Mouse (Mus musculus) hindbrain, embryonic 13.5 days (tissue): ENCODE data around the gene Lgr6. TPM values are rescaled to one million over a fixed set of nuclear protein-coding genes. Genes with fewer than 3 reads are reported as not detected.

Source experiments
- ATAC-seq: fragments of 200-750 bp; cut with Nextera tagmentation; 2 replicates; pipeline ENCODE4 v1.8.0; 2017; ENCODE audit warnings: moderate TSS enrichment; ENCODE audit not compliant: low FRiP score
- H3K27ac ChIP-seq: fragments of 300-500 bp; sonication (generic); 2 replicates; pipeline ENCODE4 v1.5.1; 2015; ENCODE audit warnings: inconsistent platforms, mild to moderate bottlenecking, moderate library complexity
- H3K27me3 ChIP-seq: fragments of 300-500 bp; sonication (generic); 2 replicates; pipeline ENCODE4 v1.6.1; 2015; ENCODE audit warnings: mild to moderate bottlenecking, inconsistent platforms
- H3K36me3 ChIP-seq: fragments of 300-500 bp; sonication (generic); 2 replicates; pipeline ENCODE4 v1.6.1; 2015; ENCODE audit warnings: mild to moderate bottlenecking, inconsistent platforms
- H3K4me1 ChIP-seq: fragments of 300-500 bp; sonication (generic); replicated peaks from 2 replicates; pipeline ENCODE4 v1.6.1; 2015; ENCODE audit warnings: inconsistent platforms
- H3K4me2 ChIP-seq: fragments of 300-500 bp; sonication (generic); 2 replicates; pipeline ENCODE4 v1.6.1; 2015; ENCODE audit warnings: inconsistent platforms, mild to moderate bottlenecking, moderate library complexity
- H3K4me3 ChIP-seq: fragments of 300-500 bp; sonication (generic); 2 replicates; pipeline ENCODE4 v1.5.1; 2015; ENCODE audit warnings: mild to moderate bottlenecking, inconsistent platforms
- H3K9ac ChIP-seq: fragments of 300-500 bp; sonication (generic); 2 replicates; pipeline ENCODE4 v1.6.1; 2015; ENCODE audit warnings: mild to moderate bottlenecking, inconsistent platforms
- H3K9me3 ChIP-seq: fragments of 300-500 bp; sonication (generic); 2 replicates; pipeline ENCODE4 v1.6.1; 2016; ENCODE audit warnings: inconsistent platforms
- WGBS: fragments of 180-500 bp; shearing (Covaris S2); methylation state at CpG from one replicate; pipeline ENCODE4 v1.1.7; 2015; 5-methylcytosine and 5-hydroxymethylcytosine counted together
- polyA plus RNA-seq: library from polyadenylated mRNA; unstranded; fragments of >200 nt; fragmentation: Nextera tagmentation; extraction: Ambion mirVana; gene quantifications from 2 replicates; pipeline ENCODE4 v1.2.1, GENCODE M21; 2015

Gene Lgr6
- polyA plus RNA-seq, 1 experiment from 2014 or later: 0.92 TPM

DNA sequence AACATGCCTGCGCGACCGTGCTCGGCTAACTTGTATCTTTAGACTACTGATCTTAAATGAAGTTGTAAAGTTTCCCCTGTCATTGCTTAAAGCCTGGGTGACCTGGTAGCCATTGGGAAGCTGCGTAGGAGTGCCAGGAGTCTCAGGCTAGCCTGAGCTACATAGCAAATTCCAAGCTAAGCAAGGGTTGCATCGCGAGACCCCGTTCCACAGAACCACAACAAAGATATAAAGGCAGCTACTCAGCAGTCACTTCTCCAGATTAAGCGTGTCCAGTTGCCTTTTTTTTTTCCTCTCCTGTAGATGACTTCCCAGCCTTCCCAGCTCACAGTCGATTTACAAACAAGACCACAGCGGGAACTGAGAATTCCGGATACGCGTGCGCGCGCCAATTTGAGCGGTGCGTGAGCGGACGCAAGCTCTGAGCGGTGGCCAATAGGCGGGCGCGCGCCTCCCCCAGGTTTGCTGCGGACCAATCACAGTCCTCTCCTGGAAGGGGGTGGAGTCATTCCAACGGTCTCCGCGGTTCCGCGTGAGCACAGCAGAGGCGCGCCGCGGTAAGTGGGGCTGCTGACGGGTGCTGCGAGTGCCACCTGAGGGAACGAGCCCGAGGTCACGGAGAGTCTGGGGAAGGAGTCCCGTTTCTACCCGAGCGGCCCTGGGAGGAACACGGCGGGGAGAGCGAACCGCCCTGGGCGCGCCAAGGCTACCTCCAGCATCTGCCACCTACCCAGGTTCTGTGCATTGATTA, 142.8 kb downstream of the Lgr6 start, which contains the start of gene Ube2t:
TSS of gene Ube2t (plus strand) at position 513 of the 751 bp plus-strand sequence.
- H3K27me3 ChIP-seq: peaks cover 7% of the 10 kb centered on the region; the same call in 1 of the 2 replicates
- ATAC-seq: peak; percentile 100
- no peaks in the 10 kb centered on the region for H3K9me3 ChIP-seq
- H3K27ac ChIP-seq: no peak within 1 kb of the TSS
- WGBS: 2% methylated on average over 50 of the region's 50 CpGs
- H3K9ac ChIP-seq: peak within 1 kb of the TSS; percentile 73
- H3K4me1 ChIP-seq: peaks cover 12% of the 10 kb centered on the region
- H3K4me2 ChIP-seq: peak within 1 kb of the TSS; percentile 69
- H3K36me3 ChIP-seq: no peaks in the 10 kb centered on the region
- H3K4me3 ChIP-seq: peak within 1 kb of the TSS; percentile 65

DNA sequence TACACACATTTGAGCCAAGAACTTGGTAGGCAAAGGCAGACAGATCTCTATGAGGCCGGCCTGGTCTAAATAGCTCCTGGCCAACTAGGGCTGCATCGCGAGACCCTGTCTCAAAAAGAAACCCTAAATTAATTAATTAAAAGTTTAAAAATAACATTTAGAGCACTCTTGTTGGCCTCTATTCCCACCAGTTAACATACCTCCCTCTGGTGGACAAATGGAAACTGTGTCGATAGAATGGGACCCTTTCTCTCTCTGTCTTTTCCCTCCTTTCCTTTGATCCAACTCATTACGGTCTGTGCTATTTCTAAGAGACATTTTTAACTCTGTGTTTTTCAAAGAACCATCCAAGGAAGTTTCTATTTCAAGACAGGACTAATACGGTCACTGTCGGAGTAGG, 144.4 kb downstream of the Lgr6 start:
- H3K4me1 ChIP-seq: peaks cover 12% of the 10 kb centered on the region
- H3K9ac ChIP-seq: no peak overlapping the region
- H3K4me3 ChIP-seq: no peak overlapping the region
- WGBS: 67% methylated on average over 7 of the region's 7 CpGs
- ATAC-seq: no peak
- no peak overlapping the region for H3K27ac ChIP-seq
- no peaks in the 10 kb centered on the region for H3K36me3 ChIP-seq
- H3K9me3 ChIP-seq: no peaks in the 10 kb centered on the region
- H3K27me3 ChIP-seq: peaks cover 7% of the 10 kb centered on the region; the same call in 1 of the 2 replicates
- no peak overlapping the region for H3K4me2 ChIP-seq

DNA sequence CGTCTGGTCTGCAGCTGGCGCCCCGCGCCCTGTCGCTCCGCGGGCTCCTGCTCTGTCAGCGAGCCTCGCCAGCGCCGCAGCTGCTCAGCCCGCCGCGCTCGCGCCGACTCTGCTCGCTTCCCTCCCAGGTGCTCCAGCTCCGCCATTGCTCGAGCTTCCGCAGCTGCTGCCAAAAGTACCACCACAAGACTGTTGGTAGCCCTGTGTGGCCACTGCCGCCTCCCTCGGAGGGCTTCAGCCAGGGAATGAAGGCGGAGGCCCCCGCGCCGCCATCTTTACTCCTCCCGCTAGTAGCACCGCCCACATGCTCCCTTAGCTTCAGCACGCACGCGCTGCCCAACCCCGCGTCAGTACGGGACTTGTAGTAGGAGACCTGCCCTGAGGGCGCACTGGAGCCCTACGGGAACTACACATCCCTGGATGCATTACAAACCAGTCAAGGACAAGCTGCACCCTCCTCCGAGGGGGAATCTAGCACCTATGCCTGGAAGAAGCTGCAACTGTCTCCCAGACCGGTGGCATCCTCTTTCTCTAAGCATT, 149.4 kb downstream of the Lgr6 start, which contains the start of gene Ppp1r12b:
TSS of gene Ppp1r12b (minus strand) at position 306 of the 540 bp plus-strand sequence.
- peak; percentile 99 for ATAC-seq
- peak within 1 kb of the TSS; percentile 94 for H3K27ac ChIP-seq
- no peaks in the 10 kb centered on the region for H3K27me3 ChIP-seq
- peak within 1 kb of the TSS; percentile 79 for H3K4me2 ChIP-seq
- H3K9me3 ChIP-seq: no peaks in the 10 kb centered on the region
- H3K36me3 ChIP-seq: no peaks in the 10 kb centered on the region
- under 1% methylated on average over 39 of the region's 39 CpGs for WGBS
- H3K9ac ChIP-seq: peak within 1 kb of the TSS; percentile 87
- H3K4me3 ChIP-seq: peak within 1 kb of the TSS; percentile 82
- peaks cover 14% of the 10 kb centered on the region for H3K4me1 ChIP-seq

DNA sequence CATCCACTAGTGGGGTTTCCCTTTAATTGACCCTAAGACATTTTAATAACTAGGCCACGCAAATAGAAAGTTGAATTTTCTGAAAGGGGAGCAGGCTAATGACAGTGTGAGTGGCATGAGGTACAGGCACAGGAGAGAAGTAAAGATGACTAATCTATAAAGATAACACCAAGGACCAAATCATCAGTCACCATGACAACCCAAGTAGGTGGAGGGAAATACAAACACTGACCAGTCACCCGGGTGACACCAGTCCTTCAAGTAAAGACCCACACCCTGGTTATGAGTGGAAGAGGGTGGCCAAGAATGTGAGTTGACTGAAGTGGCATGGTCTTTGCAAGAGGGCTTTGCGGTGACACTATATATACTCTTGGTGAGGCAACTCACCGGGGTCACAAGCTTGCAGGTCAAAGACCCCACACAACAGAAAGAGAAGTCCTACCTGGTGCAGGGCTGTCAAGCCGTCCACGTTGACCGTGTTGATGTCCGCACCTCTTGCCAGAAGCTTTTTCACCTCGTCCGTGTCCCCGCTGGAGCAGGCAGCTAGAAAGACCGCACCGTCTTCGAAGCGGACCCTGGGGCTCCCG, 149.9 kb downstream of the Lgr6 start:
- H3K9ac ChIP-seq: peak overlapping the region; percentile 87
- H3K4me3 ChIP-seq: peak overlapping the region; percentile 82
- no peaks in the 10 kb centered on the region for H3K36me3 ChIP-seq
- peak overlapping the region; percentile 79 for H3K4me2 ChIP-seq
- 5% methylated on average over 16 of the region's 16 CpGs for WGBS
- no peaks in the 10 kb centered on the region for H3K27me3 ChIP-seq
- ATAC-seq: peak; percentile 59
- H3K27ac ChIP-seq: peak overlapping the region; percentile 94
- peaks cover 14% of the 10 kb centered on the region for H3K4me1 ChIP-seq
- H3K9me3 ChIP-seq: no peaks in the 10 kb centered on the region

DNA sequence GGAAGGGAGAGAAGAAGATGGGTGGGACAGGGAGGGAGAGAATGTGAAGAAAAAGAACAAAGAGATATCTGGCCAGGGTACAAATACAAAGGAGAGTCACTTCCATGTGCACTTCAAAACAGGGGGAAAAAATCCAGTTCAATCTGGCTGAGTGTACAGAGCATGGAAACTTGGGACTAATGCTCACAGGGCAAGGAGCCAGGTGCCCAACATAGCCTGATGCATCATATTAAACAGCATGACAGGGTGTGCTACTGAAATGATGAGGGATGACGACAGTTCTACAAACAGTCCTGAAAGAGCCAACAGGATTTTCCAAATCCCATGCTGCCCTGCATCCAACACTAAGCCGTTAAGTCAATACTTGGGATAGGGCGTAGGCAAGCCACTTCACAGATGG, 155.1 kb downstream of the Lgr6 start:
- Histone ChIP-seq H3K36me3 (peaks cover 6% of the 10 kb centered on the region; the same call in 1 of the 2 replicates), H3K9ac (no peak overlapping the region), H3K9me3 (no peaks in the 10 kb centered on the region), H3K4me1 (peaks cover 11% of the 10 kb centered on the region), H3K4me3 (no peak overlapping the region), H3K4me2 (no peak overlapping the region), H3K27me3 (no peaks in the 10 kb centered on the region), H3K27ac (no peak overlapping the region)
- 86% methylated on average over 3 of the region's 3 CpGs for WGBS
- ATAC-seq: no peak

DNA sequence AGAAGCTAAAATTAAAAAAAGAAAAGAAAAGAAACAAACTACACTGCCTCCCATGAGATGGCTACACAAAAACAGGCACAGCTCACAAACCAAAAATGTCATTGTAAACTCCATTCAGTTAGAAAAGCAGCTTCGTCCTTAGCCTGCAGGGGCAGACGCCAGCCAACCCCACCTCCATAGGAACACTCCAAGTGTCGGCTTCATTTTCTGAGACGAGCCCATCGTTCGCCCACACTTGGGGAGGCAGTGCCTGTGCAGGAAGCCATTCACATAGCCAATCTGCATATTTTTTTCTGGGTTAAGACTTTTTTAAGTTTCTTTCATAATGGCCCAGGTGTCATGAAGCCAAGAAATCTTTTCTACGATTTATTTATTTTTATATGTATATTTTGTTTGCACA, 157.5 kb downstream of the Lgr6 start:
- Histone ChIP-seq H3K4me1 (no peaks in the 10 kb centered on the region), H3K27ac (no peak overlapping the region), H3K9me3 (no peaks in the 10 kb centered on the region), H3K4me3 (no peak overlapping the region), H3K27me3 (no peaks in the 10 kb centered on the region), H3K9ac (no peak overlapping the region), H3K36me3 (peaks cover 6% of the 10 kb centered on the region; the same call in 1 of the 2 replicates), H3K4me2 (no peak overlapping the region)
- ATAC-seq: no peak
- WGBS: 85% methylated on average over 7 of the region's 7 CpGs

DNA sequence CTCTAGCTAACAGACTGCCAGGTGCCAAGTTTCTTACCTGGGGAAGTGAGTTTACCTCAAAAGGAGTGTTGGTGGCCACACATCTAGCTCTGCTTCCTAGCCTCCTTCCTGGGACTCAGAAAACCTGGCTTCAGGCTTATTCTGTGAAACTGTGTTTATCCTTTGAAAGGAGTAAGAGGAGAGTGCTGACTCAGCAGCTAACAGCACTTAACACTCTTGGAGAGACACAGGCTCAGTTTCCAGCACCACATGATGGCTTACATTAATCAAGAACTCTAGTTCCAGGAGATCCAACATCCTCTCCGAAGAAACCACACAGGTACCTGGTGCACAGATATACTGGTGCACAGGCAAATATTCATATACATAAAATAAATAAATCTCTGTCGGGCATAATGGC, 162.2 kb downstream of the Lgr6 start:
- no peaks in the 10 kb centered on the region for H3K4me1 ChIP-seq
- no peak overlapping the region for H3K4me2 ChIP-seq
- no peak overlapping the region for H3K9ac ChIP-seq
- no peak for ATAC-seq
- no peaks in the 10 kb centered on the region for H3K9me3 ChIP-seq
- H3K4me3 ChIP-seq: no peak overlapping the region
- WGBS: 93% methylated on average over 2 of the region's 2 CpGs
- no peak overlapping the region for H3K27ac ChIP-seq
- H3K27me3 ChIP-seq: no peaks in the 10 kb centered on the region
- peaks cover 1% of the 10 kb centered on the region; the same call in 1 of the 2 replicates for H3K36me3 ChIP-seq

DNA sequence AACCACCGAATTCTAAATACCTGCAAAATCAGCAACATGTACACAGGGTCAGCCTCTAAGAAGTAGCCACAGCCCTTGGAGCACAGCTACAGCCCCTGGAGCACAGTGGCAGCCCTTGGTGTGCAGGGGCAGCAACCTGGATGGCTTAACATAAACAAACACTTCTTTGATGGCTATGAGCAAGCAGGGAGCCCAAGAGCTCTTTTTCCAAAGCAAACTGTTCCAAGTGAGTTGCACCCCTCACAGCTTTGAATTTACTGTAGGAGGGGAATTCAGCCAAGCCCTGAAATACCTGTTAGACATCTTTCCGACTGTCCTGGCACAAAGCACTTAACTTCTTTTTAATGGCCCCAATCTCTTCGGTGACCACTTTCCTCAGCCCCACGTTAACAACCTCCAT, 164.2 kb downstream of the Lgr6 start:
- Histone ChIP-seq H3K9ac (no peak overlapping the region), H3K4me2 (no peak overlapping the region), H3K4me1 (no peaks in the 10 kb centered on the region), H3K9me3 (no peaks in the 10 kb centered on the region), H3K27ac (no peak overlapping the region), H3K27me3 (no peaks in the 10 kb centered on the region), H3K4me3 (no peak overlapping the region), H3K36me3 (no peaks in the 10 kb centered on the region)
- no peak for ATAC-seq
- 78% methylated on average over 4 of the region's 4 CpGs for WGBS

DNA sequence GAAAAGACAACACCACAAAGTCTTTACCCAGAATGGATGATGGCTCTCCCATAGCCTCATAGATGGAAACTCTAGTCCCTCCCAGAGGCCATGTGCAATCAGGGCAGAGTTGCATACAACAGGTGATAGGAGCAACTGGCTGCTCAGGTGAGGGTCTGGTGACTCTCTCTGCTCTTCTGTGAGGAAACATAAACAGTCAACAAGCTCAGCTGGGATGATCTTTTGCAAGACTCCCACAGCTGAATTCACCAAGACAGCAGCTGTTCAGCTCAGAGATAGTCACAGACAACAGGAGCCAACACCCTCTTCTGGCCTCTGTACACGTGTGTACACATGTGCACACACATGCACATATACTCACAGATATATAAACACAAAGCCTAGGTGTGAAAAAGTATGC, 166.8 kb downstream of the Lgr6 start:
- WGBS: 89% methylated on average over 1 of the region's 1 CpGs
- no peaks in the 10 kb centered on the region for H3K9me3 ChIP-seq
- ATAC-seq: no peak

DNA sequence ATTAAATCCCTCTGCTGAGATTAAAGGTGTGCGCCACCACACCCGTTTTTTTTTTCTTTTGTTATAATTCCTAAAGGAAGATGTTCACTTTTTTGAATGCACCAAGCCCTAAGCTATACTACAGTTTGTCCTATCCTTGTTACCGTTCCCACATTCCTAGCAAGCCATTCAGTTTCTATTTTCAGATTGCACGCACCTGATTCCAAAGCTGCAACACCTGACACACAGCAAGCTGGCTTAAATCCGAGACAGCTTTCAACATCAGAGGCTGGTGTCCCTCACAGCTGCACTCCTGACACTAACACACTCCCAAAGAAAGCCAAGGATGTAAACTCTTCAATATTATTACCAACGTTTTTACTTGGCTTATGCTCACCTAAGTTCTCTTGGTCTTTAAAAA, 168.7 kb downstream of the Lgr6 start:
- H3K4me1 ChIP-seq: no peaks in the 10 kb centered on the region
- H3K27me3 ChIP-seq: no peaks in the 10 kb centered on the region
- H3K4me3 ChIP-seq: no peak overlapping the region
- H3K9me3 ChIP-seq: no peaks in the 10 kb centered on the region
- no peak for ATAC-seq
- H3K27ac ChIP-seq: no peak overlapping the region
- no peaks in the 10 kb centered on the region for H3K36me3 ChIP-seq
- no peak overlapping the region for H3K9ac ChIP-seq
- 93% methylated on average over 6 of the region's 6 CpGs for WGBS
- no peak overlapping the region for H3K4me2 ChIP-seq

More for the DNA sequence above, 166.8 kb downstream of the Lgr6 start:
- H3K9ac ChIP-seq: no peak overlapping the region
- no peaks in the 10 kb centered on the region for H3K4me1 ChIP-seq
- H3K36me3 ChIP-seq: no peaks in the 10 kb centered on the region
- H3K4me3 ChIP-seq: no peak overlapping the region
- H3K27me3 ChIP-seq: no peaks in the 10 kb centered on the region
- H3K27ac ChIP-seq: no peak overlapping the region
- no peak overlapping the region for H3K4me2 ChIP-seq
